Mouse (Mus musculus) macrophage (primary cell): ENCODE results near the gene Cep170b. TPM values are rescaled to one million over a fixed set of nuclear protein-coding genes. Genes with fewer than 3 reads are reported as not detected.

ENCODE experiments used
- H3K27ac ChIP-seq: fragments of 350-480 bp; formaldehyde crosslinking; 2 replicates; pipeline ENCODE4 v1.9.0; 2021
- H3K36me3 ChIP-seq: fragments of 350-480 bp; formaldehyde crosslinking; 2 replicates; pipeline ENCODE4 v1.9.0; 2021; ENCODE audit errors: inconsistent target
- H3K4me3 ChIP-seq: fragments of 350-480 bp; formaldehyde crosslinking; 2 replicates; pipeline ENCODE4 v1.9.0; 2021; ENCODE audit errors: inconsistent target
- H3K79me2 ChIP-seq: fragments of 350-480 bp; formaldehyde crosslinking; 2 replicates; pipeline ENCODE4 v1.9.0; 2021; ENCODE audit errors: inconsistent target
- WGBS: methylation state at CpG from one replicate; pipeline ENCODE4 v1.1.7; 2026; ENCODE audit warnings: inconsistent platforms; ENCODE audit not compliant: missing documents; 5-methylcytosine and 5-hydroxymethylcytosine counted together
- polyA plus RNA-seq: library from polyadenylated mRNA; stranded (reverse); fragments of 250-400 nt; gene quantifications from 3 replicates; pipeline ENCODE4 v1.2.4, GENCODE M21; 2018; ENCODE audit warnings: inconsistent platforms

Cep170b gene
- polyA plus RNA-seq, 1 experiment from 2014 or later, result 4.7 TPM

DNA sequence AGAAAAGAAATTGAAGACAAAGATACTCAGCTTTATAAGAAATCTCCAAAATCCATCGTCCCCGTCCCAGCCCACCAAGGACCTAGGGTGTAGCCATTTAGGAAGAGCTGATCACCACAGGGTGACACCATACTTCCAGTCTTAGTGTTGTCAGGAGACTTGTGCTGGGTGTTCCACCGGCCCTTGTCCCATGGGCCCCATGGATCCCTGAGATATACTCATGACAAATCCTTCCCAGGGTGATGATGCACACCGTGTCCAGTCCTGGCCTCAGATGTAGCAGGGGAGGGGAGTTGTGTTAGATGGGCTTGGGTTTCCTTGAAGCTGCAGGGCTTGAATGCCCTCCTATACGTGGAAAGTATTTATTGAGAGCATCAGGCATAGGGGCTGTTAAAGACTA is 37.6 kb downstream of the Cep170b start:
- 96% methylated on average over 5 of the region's 5 CpGs for WGBS

DNA sequence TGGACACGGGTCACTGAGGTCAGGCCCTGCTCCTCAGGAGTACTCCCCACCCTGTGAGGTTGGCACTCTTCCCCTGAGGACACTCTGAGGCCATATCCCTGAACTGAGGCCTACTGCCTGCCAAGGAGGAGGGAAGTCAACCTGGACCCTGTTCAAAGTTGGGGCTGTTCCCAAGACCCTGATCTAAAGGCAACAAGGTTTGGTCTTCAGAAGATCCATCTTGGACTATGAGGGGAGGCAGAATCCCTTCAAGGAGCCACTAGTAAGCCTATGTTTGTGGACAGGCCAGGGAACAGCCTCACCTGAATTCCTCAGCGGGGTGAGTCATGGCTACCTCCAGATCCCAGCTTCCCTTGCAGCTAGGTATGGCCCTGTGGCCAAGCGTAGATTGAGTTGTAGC is 39.2 kb downstream of the Cep170b start:
- 100% methylated on average over 3 of the region's 3 CpGs for WGBS
- Histone ChIP-seq H3K79me2 (peaks cover 40% of the 10 kb centered on the region), H3K27ac (peak overlapping the region; percentile 99; the same call in 1 of the 2 replicates), H3K36me3 (peaks cover 15% of the 10 kb centered on the region), H3K4me3 (no peak overlapping the region)

More for the DNA sequence above, 37.6 kb downstream of the Cep170b start:
- H3K79me2 ChIP-seq, result peaks cover 24% of the 10 kb centered on the region
- no peak overlapping the region for H3K27ac ChIP-seq
- H3K36me3 ChIP-seq, result no peaks in the 10 kb centered on the region
- H3K4me3 ChIP-seq, result no peak overlapping the region

DNA sequence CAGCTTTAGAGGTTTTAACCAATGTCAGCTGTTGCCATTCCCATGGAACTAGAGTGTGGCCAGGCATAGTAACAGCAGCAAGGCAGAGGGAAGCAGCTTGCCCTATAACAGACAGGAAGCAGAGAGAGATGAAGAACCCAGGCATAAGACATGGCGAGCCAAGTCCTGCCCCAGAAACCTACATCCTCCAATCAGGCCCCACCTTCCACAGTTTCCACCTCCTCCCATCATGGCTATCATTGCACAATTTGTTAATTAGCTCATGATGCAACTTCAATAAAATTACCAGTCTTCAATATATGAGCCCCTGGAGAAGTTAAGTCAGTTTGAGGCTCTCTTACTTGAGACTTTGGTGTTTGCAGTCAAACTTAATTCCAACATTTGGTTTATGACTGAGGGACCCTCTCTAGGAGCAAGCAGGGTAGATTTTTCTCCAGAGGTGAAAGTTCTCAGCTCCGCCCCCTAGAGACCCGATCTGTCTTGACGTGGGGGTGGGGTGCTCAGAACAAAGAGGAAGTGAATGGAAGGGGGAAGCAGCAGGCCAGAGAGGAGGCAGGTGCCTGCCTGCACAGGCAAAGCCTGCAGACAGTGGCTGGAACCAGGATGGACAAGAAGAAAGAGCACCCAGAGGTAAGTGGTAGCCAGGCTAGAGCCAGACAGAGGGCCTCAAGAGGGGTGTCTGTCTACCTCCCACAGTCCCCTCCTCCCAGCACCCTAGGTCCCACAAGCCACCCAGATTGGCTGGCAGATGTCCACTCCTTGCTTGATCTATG is 40.1 kb downstream of the Cep170b start, which contains the start of gene Pld4:
Gene Pld4 (plus strand): TSS at position 502 of the 773 bp plus-strand sequence.
- peak within 1 kb of the TSS; percentile 74 for H3K4me3 ChIP-seq
- WGBS, result 26% methylated on average over 4 of the region's 4 CpGs
- peak within 1 kb of the TSS; percentile 99 for H3K27ac ChIP-seq
- H3K79me2 ChIP-seq, result peaks cover 46% of the 10 kb centered on the region
- H3K36me3 ChIP-seq, result peaks cover 24% of the 10 kb centered on the region

DNA sequence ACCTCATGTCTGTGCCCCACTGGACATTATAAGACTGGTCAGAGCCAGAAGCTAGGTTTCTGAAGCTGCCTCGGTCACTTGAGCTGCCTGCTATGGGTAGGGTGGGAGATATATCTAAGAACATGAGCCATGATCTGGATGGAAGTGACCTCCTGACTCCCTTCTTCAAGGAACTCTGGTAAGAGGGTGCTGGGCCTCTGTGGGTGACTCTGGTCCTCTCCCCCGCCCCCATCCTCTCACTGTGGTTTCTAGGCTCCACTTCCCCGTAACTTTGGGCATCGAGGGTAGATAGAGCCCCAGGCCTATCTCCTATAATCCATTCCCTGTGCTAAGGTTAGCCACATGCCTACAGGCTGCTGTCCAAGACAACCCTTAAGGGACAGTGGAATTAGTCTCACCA is 41.2 kb downstream of the Cep170b start:
- 23% methylated on average over 4 of the region's 4 CpGs for WGBS
- H3K79me2 ChIP-seq, result peaks cover 48% of the 10 kb centered on the region
- H3K36me3 ChIP-seq, result peaks cover 33% of the 10 kb centered on the region
- H3K4me3 ChIP-seq, result peak overlapping the region; percentile 74
- H3K27ac ChIP-seq, result peak overlapping the region; percentile 99

DNA sequence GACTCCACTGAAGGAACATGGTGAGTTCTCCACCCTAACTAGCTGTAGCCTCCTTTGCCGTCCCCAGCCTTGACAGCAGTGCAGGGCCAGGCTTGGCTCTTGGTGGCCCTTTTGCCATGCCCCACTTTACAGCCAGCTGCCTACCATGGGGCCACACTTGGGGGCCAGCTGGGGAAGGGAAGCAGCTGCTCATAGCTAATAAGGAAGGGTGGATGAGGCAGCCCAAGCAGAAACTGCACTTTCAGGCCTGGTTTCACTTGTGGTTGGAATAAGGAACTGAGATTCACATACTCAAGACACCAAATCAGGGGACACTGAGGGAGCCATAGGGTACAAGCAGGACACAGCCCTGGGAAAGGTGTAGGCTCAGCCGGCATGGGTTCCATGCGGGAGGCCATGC is 41.8 kb downstream of the Cep170b start:
- peak overlapping the region; percentile 74 for H3K4me3 ChIP-seq
- H3K36me3 ChIP-seq, result peaks cover 39% of the 10 kb centered on the region
- H3K79me2 ChIP-seq, result peaks cover 48% of the 10 kb centered on the region
- H3K27ac ChIP-seq, result peak overlapping the region; percentile 99
- 6% methylated on average over 3 of the region's 3 CpGs for WGBS

DNA sequence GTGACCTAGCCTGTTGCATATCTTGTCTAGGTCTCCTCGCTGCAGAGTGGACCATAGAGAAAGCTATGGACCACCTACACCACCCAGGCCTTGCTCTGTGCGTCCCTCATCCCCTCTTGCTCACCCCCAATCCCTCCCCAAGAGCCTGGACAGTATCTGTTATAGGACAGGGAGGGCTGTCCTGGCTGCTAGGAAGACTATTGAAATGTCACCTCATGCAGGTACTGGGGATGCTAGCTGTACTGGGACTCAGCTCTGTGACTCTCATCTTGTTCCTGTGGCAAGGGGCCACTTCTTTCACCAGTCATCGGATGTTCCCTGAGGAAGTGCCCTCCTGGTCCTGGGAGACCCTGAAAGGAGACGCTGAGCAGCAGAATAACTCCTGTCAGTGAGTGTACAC is 42.9 kb downstream of the Cep170b start:
- H3K79me2 ChIP-seq, result peaks cover 48% of the 10 kb centered on the region
- peaks cover 51% of the 10 kb centered on the region for H3K36me3 ChIP-seq
- 91% methylated on average over 4 of the region's 4 CpGs for WGBS
- no peak overlapping the region; the same call in 1 of the 2 replicates for H3K4me3 ChIP-seq
- H3K27ac ChIP-seq, result peak overlapping the region; percentile 99

DNA sequence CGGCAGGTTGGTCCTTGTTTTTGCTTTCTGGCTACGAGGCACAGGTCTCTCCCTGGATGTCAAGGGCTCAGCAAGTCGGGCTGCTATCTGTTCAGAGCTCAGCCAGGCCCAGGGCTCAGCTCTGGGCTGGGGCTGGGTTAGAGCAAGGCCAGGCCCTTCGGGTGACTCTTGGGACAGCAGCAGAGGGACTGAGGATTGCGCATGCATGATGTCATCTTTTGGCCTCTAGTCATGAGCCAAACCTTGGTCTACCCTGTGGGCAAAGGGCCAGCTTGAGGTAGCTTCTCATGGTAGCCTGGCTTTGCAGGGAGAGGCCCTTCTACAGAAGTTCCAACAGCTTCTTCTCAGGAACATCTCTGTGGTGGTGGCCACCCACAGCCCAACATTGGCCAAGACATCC is 43.9 kb downstream of the Cep170b start:
- peaks cover 61% of the 10 kb centered on the region for H3K36me3 ChIP-seq
- 82% methylated on average over 5 of the region's 5 CpGs for WGBS
- no peak overlapping the region for H3K4me3 ChIP-seq

DNA sequence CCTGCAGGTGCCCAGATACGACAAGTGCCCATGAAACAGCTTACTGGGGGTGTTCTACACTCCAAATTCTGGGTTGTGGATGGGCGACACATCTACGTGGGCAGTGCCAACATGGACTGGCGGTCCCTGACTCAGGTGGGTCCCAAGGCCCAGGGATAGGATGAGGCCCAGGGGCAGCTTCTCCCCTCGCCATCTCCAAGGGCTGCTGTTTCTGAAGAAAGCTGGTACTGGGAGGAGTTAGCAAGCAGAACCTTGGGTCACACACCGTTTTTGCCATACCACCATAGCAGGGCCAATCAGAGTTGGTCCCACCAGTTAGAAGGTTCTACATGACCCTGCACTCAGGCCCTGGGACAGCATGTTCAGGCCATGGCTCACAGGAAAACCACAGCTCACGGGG is 44.7 kb downstream of the Cep170b start:
- 86% methylated on average over 7 of the region's 7 CpGs for WGBS
- Histone ChIP-seq H3K79me2 (peaks cover 48% of the 10 kb centered on the region), H3K36me3 (peaks cover 63% of the 10 kb centered on the region), H3K4me3 (no peak overlapping the region), H3K27ac (no peak overlapping the region)

More for the DNA sequence above, 43.9 kb downstream of the Cep170b start:
- Histone ChIP-seq H3K27ac (peak overlapping the region; percentile 99; the same call in 1 of the 2 replicates), H3K79me2 (peaks cover 48% of the 10 kb centered on the region)

DNA sequence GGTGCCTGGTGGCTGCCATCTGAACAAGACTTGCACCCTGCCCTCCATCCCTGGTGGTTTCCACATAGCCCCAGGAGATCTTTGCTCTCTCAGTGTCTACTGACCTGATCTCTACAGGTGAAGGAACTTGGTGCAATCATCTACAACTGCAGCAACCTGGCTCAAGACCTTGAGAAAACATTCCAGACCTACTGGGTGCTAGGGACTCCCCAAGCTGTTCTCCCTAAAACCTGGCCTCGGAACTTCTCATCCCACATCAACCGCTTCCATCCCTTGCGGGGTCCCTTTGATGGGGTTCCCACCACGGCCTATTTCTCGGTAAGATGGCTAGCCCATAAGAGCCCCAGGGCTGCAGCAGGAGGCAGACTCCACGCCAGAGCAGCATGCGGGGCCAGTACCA is 46.3 kb downstream of the Cep170b start:
- H3K4me3 ChIP-seq, result no peak overlapping the region
- WGBS, result 90% methylated on average over 7 of the region's 7 CpGs
- peaks cover 63% of the 10 kb centered on the region for H3K36me3 ChIP-seq
- H3K27ac ChIP-seq, result no peak overlapping the region
- H3K79me2 ChIP-seq, result peaks cover 36% of the 10 kb centered on the region

DNA sequence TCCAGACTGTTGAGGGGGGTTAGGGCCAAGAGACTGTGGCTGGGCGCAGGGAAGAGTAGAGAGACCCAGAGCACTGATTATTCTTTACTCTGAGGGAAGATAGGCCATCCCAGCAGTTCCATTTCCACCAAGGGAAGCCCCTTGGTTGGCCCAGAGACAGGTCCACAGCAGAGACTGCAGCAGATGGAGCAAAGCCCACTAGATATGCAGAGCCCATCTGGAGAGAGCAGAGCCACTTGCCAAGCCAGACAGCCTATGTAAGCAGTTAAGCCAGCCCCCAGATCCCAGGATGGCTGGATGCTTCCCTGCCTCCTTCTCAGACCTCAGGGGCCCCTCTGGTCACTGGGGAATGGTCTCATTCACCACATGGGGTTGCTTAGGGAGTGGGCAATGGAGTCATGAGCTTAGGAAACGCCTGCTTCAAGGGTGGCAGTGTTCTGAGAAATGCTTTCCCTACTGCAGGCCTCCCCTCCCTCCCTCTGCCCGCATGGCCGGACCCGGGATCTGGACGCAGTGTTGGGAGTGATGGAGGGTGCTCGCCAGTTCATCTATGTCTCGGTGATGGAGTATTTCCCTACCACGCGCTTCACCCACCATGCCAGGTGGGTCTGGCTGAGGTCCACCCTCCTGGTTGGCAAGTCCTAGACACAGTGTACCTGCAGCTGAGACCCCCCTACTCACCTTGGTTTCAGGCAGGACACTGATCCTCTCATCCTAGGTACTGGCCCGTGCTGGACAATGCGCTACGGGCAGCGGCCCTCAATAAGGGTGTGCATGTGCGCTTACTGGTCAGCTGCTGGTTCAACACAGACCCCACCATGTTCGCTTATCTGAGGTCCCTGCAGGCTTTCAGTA is 47.0 kb downstream of the Cep170b start:
- H3K79me2 ChIP-seq, result peaks cover 30% of the 10 kb centered on the region
- 95% methylated on average over 15 of the region's 16 CpGs for WGBS
- H3K36me3 ChIP-seq, result peaks cover 63% of the 10 kb centered on the region
- no peak overlapping the region for H3K27ac ChIP-seq
- H3K4me3 ChIP-seq, result no peak overlapping the region

DNA sequence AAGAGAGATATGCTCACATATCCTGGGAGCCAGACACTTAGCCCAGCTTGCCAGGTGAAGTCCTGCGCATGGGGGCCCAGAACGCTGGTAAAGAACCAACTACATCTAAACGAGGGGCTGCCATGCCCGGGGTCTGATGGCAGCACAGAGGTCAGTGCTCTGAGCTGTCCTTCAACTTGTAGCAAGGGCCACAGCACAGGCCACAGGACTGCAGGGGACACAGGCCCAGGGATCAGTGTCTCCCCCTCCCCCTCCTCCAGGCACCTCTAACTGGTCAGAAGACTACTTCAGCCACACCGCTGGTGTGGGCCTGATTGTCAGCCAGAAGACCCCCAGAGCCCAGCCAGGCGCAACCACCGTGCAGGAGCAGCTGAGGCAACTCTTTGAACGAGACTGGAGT is 47.9 kb downstream of the Cep170b start:
- Histone ChIP-seq H3K36me3 (peaks cover 60% of the 10 kb centered on the region), H3K27ac (no peak overlapping the region), H3K79me2 (peaks cover 21% of the 10 kb centered on the region), H3K4me3 (no peak overlapping the region)
- WGBS, result 96% methylated on average over 8 of the region's 8 CpGs

DNA sequence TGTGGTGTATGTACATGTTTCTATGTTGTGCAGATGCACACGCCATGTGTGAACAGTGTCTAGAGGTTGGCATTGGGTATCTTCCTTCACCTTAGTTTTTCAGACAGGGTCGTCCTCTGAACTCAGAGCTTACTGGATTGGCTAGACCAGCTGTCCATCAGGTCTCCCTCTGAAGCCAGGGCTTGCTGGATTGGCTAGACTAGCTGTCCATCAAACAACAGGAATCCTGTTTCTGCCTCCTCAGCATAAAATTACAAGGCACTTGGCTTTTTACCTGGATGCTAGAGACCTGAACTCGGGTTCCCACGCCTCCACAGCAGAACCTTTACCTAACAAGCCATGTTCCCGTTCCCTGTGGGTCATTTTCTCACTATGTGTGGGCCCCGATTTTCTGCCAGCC is 48.8 kb downstream of the Cep170b start:
- WGBS, result 95% methylated on average over 6 of the region's 6 CpGs
- peaks cover 52% of the 10 kb centered on the region for H3K36me3 ChIP-seq

DNA sequence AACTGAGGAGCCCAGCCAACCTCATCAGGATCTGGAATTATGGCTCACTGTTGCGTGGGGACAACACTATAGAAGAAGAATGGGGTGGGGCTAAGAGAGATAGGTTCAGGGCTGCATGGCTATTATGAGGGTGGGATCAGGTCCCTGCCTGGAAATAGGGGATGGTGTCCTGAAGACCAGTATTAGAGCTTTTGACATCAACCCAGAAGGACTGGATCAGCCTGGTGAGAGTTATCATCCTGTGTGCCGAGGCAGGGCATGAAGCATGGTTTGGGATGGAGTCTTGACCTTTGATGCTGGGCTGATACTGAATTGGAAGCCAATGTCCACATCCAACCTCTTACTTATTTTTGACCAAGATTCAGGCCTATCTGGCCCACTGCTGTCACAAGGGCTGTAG is 49.5 kb downstream of the Cep170b start:
- no peak overlapping the region for H3K4me3 ChIP-seq
- H3K36me3 ChIP-seq, result peaks cover 45% of the 10 kb centered on the region
- peaks cover 7% of the 10 kb centered on the region; the same call in 1 of the 2 replicates for H3K79me2 ChIP-seq
- WGBS, result 89% methylated on average over 2 of the region's 2 CpGs
- no peak overlapping the region for H3K27ac ChIP-seq

More for the DNA sequence above, 48.8 kb downstream of the Cep170b start:
- Histone ChIP-seq H3K79me2 (peaks cover 12% of the 10 kb centered on the region; the same call in 1 of the 2 replicates), H3K27ac (no peak overlapping the region), H3K4me3 (no peak overlapping the region)

DNA sequence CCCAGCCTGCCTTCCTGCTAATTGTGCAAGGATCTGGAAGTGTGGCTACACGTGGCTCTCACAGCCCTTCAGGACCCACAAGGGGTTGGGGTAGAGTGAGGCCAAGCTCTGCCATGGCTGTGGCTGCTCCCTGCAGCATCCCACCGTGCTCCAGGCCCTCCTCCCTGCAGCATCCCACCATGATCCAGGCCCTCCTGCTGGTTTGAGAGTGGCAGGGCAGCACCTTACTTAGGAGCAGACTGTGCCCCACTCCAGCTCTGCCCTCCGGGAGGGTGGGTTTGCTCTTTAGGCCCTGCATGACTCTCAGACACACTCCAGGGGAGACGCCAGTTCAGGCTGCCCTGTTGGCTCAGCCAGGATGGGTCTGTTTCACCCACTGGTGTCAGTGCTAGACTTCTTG is 50.1 kb downstream of the Cep170b start:
- Histone ChIP-seq H3K36me3 (peaks cover 38% of the 10 kb centered on the region), H3K4me3 (no peak overlapping the region), H3K27ac (no peak overlapping the region), H3K79me2 (0 out of 2 replicates have a peak, but pooled peaks cover 2% of the 10 kb centered on the region)
- WGBS, result 85% methylated on average over 4 of the region's 4 CpGs

DNA sequence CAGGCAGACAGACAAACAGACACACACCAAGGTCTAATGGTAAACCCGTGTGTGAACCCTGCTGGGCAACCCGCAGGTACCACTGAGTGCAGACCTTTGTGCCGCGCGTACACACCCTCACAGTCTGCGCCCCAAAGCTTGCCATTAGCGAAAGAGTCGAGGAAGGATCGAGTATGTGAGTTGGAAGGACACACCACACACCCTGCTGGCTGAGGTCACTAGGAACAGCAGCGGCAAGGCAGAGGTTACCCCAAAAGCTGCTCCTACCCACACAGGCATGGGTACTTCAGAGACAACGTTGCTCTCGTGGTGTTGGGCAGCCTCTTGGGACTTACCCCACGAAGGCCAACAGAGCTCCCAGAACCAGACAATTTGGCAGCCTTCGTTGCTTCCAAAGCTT is 52.1 kb downstream of the Cep170b start:
- Histone ChIP-seq H3K79me2 (no peaks in the 10 kb centered on the region), H3K27ac (no peak overlapping the region), H3K4me3 (no peak overlapping the region), H3K36me3 (peaks cover 20% of the 10 kb centered on the region)
- 90% methylated on average over 14 of the region's 14 CpGs for WGBS
